Mouse (Mus musculus): Measurements from ENCODE around the gene Ripor3.
"Not testable (repeated sequence)": the region's sequence is repeated elsewhere in the genome, so short reads cannot be mapped to it uniquely, and the experiment has no call there.

The Ripor3 gene

GRCm38 (mm10) chr2:168009936-168010668 is at the start of gene Ripor3:
Gene Ripor3, minus strand, starts transcription at chr2:168010618.
- DNase-seq (ENCODE audit: low read depth, low spot score): peak; percentile 51

- no peak for DNase-seq (ENCODE audit: low read depth, low spot score)
Observed at GRCm38 (mm10) chr2:168059200-168059790, 48.9 kb upstream of the Ripor3 start.

DNA sequence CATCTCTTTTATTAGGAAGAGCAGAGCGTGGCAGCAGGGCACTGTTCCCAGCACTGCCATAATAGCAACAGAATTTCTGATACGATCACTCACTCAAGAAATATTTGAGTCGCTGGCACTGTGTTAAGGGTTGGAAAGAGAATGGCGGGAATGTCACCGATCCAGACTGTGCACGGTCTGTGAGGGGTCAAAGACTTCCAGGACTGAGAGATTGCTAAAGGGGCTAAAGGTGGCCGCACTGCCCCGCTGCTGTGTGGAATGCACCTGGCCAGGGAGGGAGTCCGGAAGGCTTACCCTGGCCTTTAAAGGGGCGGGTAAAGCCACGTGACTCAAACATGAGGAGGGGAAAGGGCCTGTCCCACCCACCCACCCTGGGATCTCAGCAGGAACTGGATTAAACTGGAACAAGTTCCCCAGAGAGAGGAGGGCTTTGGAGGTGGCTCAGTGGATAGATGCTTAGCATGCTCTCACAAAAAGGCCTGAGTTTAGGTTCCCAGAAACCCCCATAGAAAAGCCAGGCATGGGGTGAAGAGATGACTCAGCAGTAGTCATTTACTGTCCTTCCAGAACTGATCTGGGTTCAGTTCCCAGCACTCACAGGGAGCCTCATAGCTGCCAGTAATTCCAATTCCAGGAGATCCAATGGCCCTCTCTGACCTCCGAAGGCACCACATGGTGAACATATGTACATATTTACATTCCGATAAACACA is 48.2 kb upstream of the Ripor3 start:
- DNase-seq (ENCODE audit: low read depth, low spot score): no peak

GRCm38 (mm10) chr2:168057876-168058275 is 47.5 kb upstream of the Ripor3 start:
- not testable (repeated sequence) for DNase-seq (ENCODE audit: low read depth, low spot score)

GRCm38 (mm10) chr2:168056666-168056933 is 46.2 kb upstream of the Ripor3 start:
- no peak for DNase-seq (ENCODE audit: low read depth, low spot score)

- no peak for DNase-seq (ENCODE audit: low read depth, low spot score)
Observed at GRCm38 (mm10) chr2:168055910-168056665, 45.7 kb upstream of the Ripor3 start.

DNA sequence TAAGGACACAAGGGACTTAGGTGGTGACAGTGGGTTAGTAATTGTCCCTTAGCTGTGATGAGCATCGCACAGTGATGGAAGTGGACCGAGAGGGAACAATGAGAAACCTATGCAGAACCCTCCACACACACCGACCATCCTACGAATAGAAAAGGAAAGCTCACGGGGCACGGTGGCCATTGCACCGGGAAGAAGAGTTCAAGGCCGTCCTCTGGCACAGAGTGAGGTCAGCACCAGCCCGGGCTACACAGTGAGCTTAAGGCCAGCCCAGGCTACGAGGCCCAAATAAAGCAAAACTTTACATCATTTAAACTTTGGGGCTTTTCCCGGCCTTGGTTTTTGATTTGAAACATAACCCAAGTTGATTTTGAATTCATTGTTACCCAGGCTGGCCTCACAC is 43.7 kb upstream of the Ripor3 start:
- DNase-seq (ENCODE audit: low read depth, low spot score): no peak

DNA sequence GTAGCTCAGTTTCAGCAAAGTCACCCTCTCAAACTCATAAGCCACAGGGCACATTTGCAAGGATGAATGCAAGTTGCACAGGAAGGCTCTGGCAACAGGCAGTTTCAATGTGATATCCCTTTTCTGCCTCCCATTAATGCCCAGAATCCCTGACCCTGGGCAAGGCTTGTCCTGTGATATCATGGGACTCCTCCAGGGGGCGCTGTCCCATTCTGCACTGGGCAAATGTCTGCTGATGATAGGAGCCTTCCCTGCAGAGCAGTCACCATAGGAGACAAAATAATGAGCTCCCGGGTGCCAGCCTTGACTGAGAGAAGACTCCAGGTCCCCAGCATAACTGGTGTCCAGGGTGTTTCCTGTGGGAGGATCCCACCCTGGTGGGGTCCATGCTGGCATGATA is 42.3 kb upstream of the Ripor3 start:
- no peak for DNase-seq (ENCODE audit: low read depth, low spot score)

DNA sequence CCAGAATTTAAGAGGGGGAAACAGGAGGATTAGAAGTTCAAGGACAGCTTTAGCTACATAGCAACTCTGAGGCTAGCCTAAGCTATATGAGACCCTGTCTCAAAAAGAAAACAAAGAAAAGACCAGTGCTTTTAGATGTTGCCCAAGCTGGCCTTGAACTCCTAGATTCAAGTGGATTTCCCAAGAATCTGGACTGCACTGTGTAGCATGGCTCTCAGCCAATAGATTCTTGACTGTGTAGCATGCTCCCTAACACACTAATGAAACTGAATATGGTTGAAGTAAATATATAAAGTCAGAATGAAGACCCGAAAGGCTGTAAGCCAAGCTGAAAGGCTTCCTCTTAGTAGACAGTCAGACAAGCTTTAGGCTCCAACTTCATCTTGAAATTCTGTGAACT is 41.7 kb upstream of the Ripor3 start:
- DNase-seq (ENCODE audit: low read depth, low spot score): no peak

GRCm38 (mm10) chr2:168050000-168050942 is 39.9 kb upstream of the Ripor3 start:
- DNase-seq (ENCODE audit: low read depth, low spot score): no peak

DNA sequence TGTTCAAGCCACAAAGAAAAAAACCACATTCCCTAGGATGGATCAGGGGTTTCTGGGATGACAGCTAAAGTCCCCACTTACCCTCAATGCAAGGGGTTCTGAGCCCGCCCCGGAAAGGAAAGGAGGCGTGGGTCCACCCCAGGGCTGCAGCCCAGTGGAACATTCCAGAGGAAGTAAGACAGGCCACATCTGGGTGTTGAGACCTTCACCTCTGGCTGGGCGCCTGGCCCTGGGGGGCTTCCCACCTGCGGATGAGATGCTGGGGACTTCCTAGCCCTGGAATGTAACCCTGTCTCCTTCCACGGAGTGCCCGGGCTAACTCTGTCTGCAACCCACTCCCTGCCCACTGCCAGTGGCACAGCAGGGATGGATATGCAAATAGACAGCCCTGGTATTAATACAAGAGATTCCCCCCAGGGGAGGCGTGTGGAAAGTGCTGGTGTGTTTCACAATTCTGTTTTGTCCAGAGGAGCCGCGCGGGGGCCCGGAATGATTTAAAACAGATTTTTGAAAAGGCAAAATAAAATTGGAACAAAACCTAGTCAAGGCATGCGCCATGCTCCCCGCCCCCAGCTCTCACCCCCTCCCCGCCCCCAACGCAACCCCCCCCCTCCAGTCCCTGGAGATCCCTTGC is 38.7 kb upstream of the Ripor3 start:
- no peak for DNase-seq (ENCODE audit: low read depth, low spot score)

DNA sequence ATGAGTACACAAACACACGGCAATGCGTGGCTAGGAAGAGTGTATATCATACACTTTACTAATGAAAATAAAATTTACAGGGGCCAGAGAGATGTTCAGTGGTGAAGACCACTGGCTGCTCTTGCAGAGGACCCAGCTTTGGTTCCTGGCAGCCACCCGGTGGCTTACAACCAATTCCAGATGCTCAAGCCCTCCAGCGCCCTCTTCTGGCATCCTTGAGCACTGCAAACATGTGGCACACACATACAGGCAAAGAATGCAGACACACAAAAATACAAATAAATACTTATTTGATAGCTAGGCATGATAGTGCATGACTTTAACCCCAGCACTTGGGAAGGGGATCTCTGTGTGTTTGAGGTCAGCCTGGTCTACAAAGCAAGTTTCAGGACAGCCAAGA is 36.0 kb upstream of the Ripor3 start:
- no peak for DNase-seq (ENCODE audit: low read depth, low spot score)

GRCm38 (mm10) chr2:168045771-168046170 is 35.4 kb upstream of the Ripor3 start:
- no peak for DNase-seq (ENCODE audit: low read depth, low spot score)

- DNase-seq (ENCODE audit: low read depth, low spot score): no peak
Observed at GRCm38 (mm10) chr2:168045357-168045756, 34.9 kb upstream of the Ripor3 start.

- DNase-seq (ENCODE audit: low read depth, low spot score): no peak
Observed at GRCm38 (mm10) chr2:168044681-168045287, 34.4 kb upstream of the Ripor3 start.

- no peak for DNase-seq (ENCODE audit: low read depth, low spot score)
Observed at GRCm38 (mm10) chr2:168042019-168042418, 31.6 kb upstream of the Ripor3 start.

- DNase-seq (ENCODE audit: low read depth, low spot score): no peak
Observed at GRCm38 (mm10) chr2:168040751-168041150, 30.3 kb upstream of the Ripor3 start.

GRCm38 (mm10) chr2:168037063-168037462 is 26.6 kb upstream of the Ripor3 start:
- DNase-seq (ENCODE audit: low read depth, low spot score): no peak

DNA sequence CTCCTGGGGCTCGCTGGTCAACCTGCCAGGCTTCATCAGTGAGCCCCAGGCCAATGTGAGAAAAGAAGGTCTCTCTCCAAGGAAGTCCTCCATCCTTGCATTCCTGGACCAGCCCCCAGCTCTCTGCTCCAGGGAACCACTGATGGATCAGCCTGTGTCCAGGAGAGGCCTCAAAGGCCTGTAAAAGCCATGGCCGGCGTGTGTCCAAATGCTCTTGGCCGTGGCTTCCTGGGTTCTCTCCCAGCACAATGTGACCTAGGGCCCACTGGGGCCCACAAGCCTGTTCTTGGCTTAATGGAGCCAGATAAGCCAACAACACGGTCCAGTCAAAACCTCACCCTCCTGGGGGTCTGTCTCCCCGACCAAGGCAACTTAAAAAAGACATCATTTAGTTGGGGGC is 25.5 kb upstream of the Ripor3 start:
- no peak for DNase-seq (ENCODE audit: low read depth, low spot score)

DNA sequence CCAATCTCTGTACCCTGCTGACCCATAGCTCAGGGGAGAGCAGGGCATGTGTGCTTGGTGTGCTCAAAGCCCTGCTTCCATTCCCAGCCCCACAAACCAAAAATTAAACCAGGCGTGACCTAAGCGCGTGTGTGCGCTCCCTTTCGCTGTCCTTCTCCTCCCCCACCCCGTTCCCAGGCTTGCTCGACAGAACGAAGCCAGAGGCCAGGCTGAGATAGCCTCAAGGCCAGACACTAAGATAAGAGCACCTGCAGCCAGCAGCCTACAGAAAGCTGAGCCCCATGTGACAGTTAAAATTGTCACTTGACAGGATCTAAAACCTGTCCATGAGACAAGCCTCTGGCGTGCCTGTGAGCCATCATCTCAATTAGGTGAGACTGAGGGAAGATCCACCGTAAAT is 23.5 kb upstream of the Ripor3 start:
- no peak for DNase-seq (ENCODE audit: low read depth, low spot score)
